Mouse (Mus musculus): Measurements from ENCODE around the gene Isg15. TPM values are rescaled to one million over a fixed set of nuclear protein-coding genes. Genes with fewer than 3 reads are reported as not detected.
"Not testable (repeated sequence)": the region's sequence is repeated elsewhere in the genome, so short reads cannot be mapped to it uniquely, and the experiment has no call there.

Isg15 gene
- polyA plus RNA-seq, 1 experiment from 2014 or later: not detected

- H3K36me3 ChIP-seq (ENCODE audit: control insufficient read depth, insufficient read depth, low read length): peaks cover 37% of the 10 kb centered on the region
- whole genome bisulfite sequencing: 77% methylated on average over 7 of the region's 7 CpGs
- H3K27me3 ChIP-seq (ENCODE audit: control insufficient read depth, insufficient read depth, low read length): no peaks in the 10 kb centered on the region
- no peak overlapping the region; the same call in 1 of the 2 replicates for H3K9ac ChIP-seq (ENCODE audit: low read depth, low read length)
- no peaks in the 10 kb centered on the region for H3K9me3 ChIP-seq (ENCODE audit: control insufficient read depth, low read length)
- no peak overlapping the region for H3K27ac ChIP-seq (ENCODE audit: low read depth, low read length)
- peaks cover 37% of the 10 kb centered on the region for H3K4me1 ChIP-seq (ENCODE audit: control insufficient read depth, insufficient read depth, low read length)
- no peak overlapping the region for H3K4me3 ChIP-seq (ENCODE audit: low read length)
- no peak overlapping the region for H3K4me2 ChIP-seq (replicated peaks; ENCODE audit: low read depth, low read length)
- no peak for ATAC-seq (ENCODE audit: low FRiP score, low TSS enrichment)
Measured at GRCm38 (mm10) chr4:156184291-156184954, 16.2 kb downstream of the Isg15 start.

GRCm38 (mm10) chr4:156183747-156184146, 16.9 kb downstream of the Isg15 start:
- Histone ChIP-seq H3K36me3 (ENCODE audit: control insufficient read depth, insufficient read depth, low read length) (peaks cover 44% of the 10 kb centered on the region), H3K9ac (ENCODE audit: low read depth, low read length) (no peak overlapping the region), H3K4me2 (replicated peaks; ENCODE audit: low read depth, low read length) (no peak overlapping the region), H3K27me3 (ENCODE audit: control insufficient read depth, insufficient read depth, low read length) (no peaks in the 10 kb centered on the region), H3K27ac (ENCODE audit: low read depth, low read length) (no peak overlapping the region), H3K9me3 (ENCODE audit: control insufficient read depth, low read length) (no peaks in the 10 kb centered on the region), H3K4me3 (ENCODE audit: low read length) (no peak overlapping the region), H3K4me1 (ENCODE audit: control insufficient read depth, insufficient read depth, low read length) (peaks cover 30% of the 10 kb centered on the region)
- ATAC-seq (ENCODE audit: low FRiP score, low TSS enrichment): no peak
- WGBS: 84% methylated on average over 5 of the region's 5 CpGs

- H3K4me2 ChIP-seq (replicated peaks; ENCODE audit: low read depth, low read length): no peak overlapping the region
- H3K9ac ChIP-seq (ENCODE audit: low read depth, low read length): no peak overlapping the region
- no peaks in the 10 kb centered on the region for H3K27me3 ChIP-seq (ENCODE audit: control insufficient read depth, insufficient read depth, low read length)
- no peak overlapping the region for H3K4me3 ChIP-seq (ENCODE audit: low read length)
- no peak for ATAC-seq (ENCODE audit: low FRiP score, low TSS enrichment)
- no peaks in the 10 kb centered on the region for H3K9me3 ChIP-seq (ENCODE audit: control insufficient read depth, low read length)
- peaks cover 83% of the 10 kb centered on the region for H3K36me3 ChIP-seq (ENCODE audit: control insufficient read depth, insufficient read depth, low read length)
- H3K27ac ChIP-seq (ENCODE audit: low read depth, low read length): no peak overlapping the region
- WGBS: 95% methylated on average over 9 of the region's 9 CpGs
- no peaks in the 10 kb centered on the region for H3K4me1 ChIP-seq (ENCODE audit: control insufficient read depth, insufficient read depth, low read length)
Measured at GRCm38 (mm10) chr4:156177630-156178029, 23.0 kb downstream of the Isg15 start.

- Histone ChIP-seq H3K36me3 (ENCODE audit: control insufficient read depth, insufficient read depth, low read length) (peaks cover 98% of the 10 kb centered on the region), H3K9me3 (ENCODE audit: control insufficient read depth, low read length) (no peaks in the 10 kb centered on the region), H3K4me2 (replicated peaks; ENCODE audit: low read depth, low read length) (no peak overlapping the region), H3K9ac (ENCODE audit: low read depth, low read length) (no peak overlapping the region), H3K27ac (ENCODE audit: low read depth, low read length) (no peak overlapping the region), H3K4me1 (ENCODE audit: control insufficient read depth, insufficient read depth, low read length) (no peaks in the 10 kb centered on the region), H3K27me3 (ENCODE audit: control insufficient read depth, insufficient read depth, low read length) (no peaks in the 10 kb centered on the region), H3K4me3 (ENCODE audit: low read length) (no peak overlapping the region)
- ATAC-seq (ENCODE audit: low FRiP score, low TSS enrichment): no peak
- WGBS: 95% methylated on average over 11 of the region's 11 CpGs
Measured at GRCm38 (mm10) chr4:156171828-156172227, 28.8 kb downstream of the Isg15 start.

GRCm38 (mm10) chr4:156169129-156169528, 31.5 kb downstream of the Isg15 start:
- no peaks in the 10 kb centered on the region for H3K27me3 ChIP-seq (ENCODE audit: control insufficient read depth, insufficient read depth, low read length)
- no peak overlapping the region for H3K27ac ChIP-seq (ENCODE audit: low read depth, low read length)
- no peak overlapping the region for H3K4me2 ChIP-seq (replicated peaks; ENCODE audit: low read depth, low read length)
- H3K9me3 ChIP-seq (ENCODE audit: control insufficient read depth, low read length): no peaks in the 10 kb centered on the region
- ATAC-seq (ENCODE audit: low FRiP score, low TSS enrichment): no peak
- 95% methylated on average over 10 of the region's 10 CpGs for WGBS
- H3K4me3 ChIP-seq (ENCODE audit: low read length): no peak overlapping the region
- H3K9ac ChIP-seq (ENCODE audit: low read depth, low read length): no peak overlapping the region
- H3K36me3 ChIP-seq (ENCODE audit: control insufficient read depth, insufficient read depth, low read length): peaks cover 96% of the 10 kb centered on the region
- H3K4me1 ChIP-seq (ENCODE audit: control insufficient read depth, insufficient read depth, low read length): no peaks in the 10 kb centered on the region

- H3K4me1 ChIP-seq (ENCODE audit: control insufficient read depth, insufficient read depth, low read length): no peaks in the 10 kb centered on the region
- no peak for ATAC-seq (ENCODE audit: low FRiP score, low TSS enrichment)
Measured at GRCm38 (mm10) chr4:156168611-156169010, 32.0 kb downstream of the Isg15 start.

GRCm38 (mm10) chr4:156166477-156166876, 34.1 kb downstream of the Isg15 start:
- WGBS: 92% methylated on average over 9 of the region's 9 CpGs
- H3K27me3 ChIP-seq (ENCODE audit: control insufficient read depth, insufficient read depth, low read length): no peaks in the 10 kb centered on the region
- no peak overlapping the region for H3K27ac ChIP-seq (ENCODE audit: low read depth, low read length)
- no peaks in the 10 kb centered on the region for H3K4me1 ChIP-seq (ENCODE audit: control insufficient read depth, insufficient read depth, low read length)
- H3K4me3 ChIP-seq (ENCODE audit: low read length): no peak overlapping the region
- H3K9ac ChIP-seq (ENCODE audit: low read depth, low read length): no peak overlapping the region
- H3K9me3 ChIP-seq (ENCODE audit: control insufficient read depth, low read length): peaks cover 11% of the 10 kb centered on the region
- H3K36me3 ChIP-seq (ENCODE audit: control insufficient read depth, insufficient read depth, low read length): peaks cover 78% of the 10 kb centered on the region
- H3K4me2 ChIP-seq (replicated peaks; ENCODE audit: low read depth, low read length): no peak overlapping the region
- no peak for ATAC-seq (ENCODE audit: low FRiP score, low TSS enrichment)

More at GRCm38 (mm10) chr4:156168611-156169010, 32.0 kb downstream of the Isg15 start:
- Histone ChIP-seq H3K4me2 (replicated peaks; ENCODE audit: low read depth, low read length) (no peak overlapping the region), H3K27ac (ENCODE audit: low read depth, low read length) (no peak overlapping the region), H3K9ac (ENCODE audit: low read depth, low read length) (no peak overlapping the region), H3K27me3 (ENCODE audit: control insufficient read depth, insufficient read depth, low read length) (no peaks in the 10 kb centered on the region), H3K9me3 (ENCODE audit: control insufficient read depth, low read length) (no peaks in the 10 kb centered on the region), H3K36me3 (ENCODE audit: control insufficient read depth, insufficient read depth, low read length) (peaks cover 96% of the 10 kb centered on the region), H3K4me3 (ENCODE audit: low read length) (no peak overlapping the region)
- over 99% methylated on average over 8 of the region's 8 CpGs for WGBS

- 93% methylated on average over 3 of the region's 3 CpGs for WGBS
- Histone ChIP-seq H3K27me3 (ENCODE audit: control insufficient read depth, insufficient read depth, low read length) (no peaks in the 10 kb centered on the region), H3K36me3 (ENCODE audit: control insufficient read depth, insufficient read depth, low read length) (no peaks in the 10 kb centered on the region), H3K4me1 (ENCODE audit: control insufficient read depth, insufficient read depth, low read length) (no peaks in the 10 kb centered on the region), H3K4me3 (ENCODE audit: low read length) (no peak overlapping the region), H3K27ac (ENCODE audit: low read depth, low read length) (no peak overlapping the region), H3K9ac (ENCODE audit: low read depth, low read length) (no peak overlapping the region), H3K9me3 (ENCODE audit: control insufficient read depth, low read length) (peaks cover 5% of the 10 kb centered on the region; the same call in 1 of the 2 replicates), H3K4me2 (replicated peaks; ENCODE audit: low read depth, low read length) (no peak overlapping the region)
- ATAC-seq (ENCODE audit: low FRiP score, low TSS enrichment): no peak
Measured at GRCm38 (mm10) chr4:156154771-156155170, 45.8 kb downstream of the Isg15 start.

- not testable (repeated sequence) for H3K27ac ChIP-seq (ENCODE audit: low read depth, low read length); H3K9ac ChIP-seq (ENCODE audit: low read depth, low read length); H3K4me2 ChIP-seq (replicated peaks; ENCODE audit: low read depth, low read length); H3K4me3 ChIP-seq (ENCODE audit: low read length); ATAC-seq (ENCODE audit: low FRiP score, low TSS enrichment); H3K9me3 ChIP-seq (ENCODE audit: control insufficient read depth, low read length); H3K36me3 ChIP-seq (ENCODE audit: control insufficient read depth, insufficient read depth, low read length); H3K27me3 ChIP-seq (ENCODE audit: control insufficient read depth, insufficient read depth, low read length); H3K4me1 ChIP-seq (ENCODE audit: control insufficient read depth, insufficient read depth, low read length)
- WGBS: 90% methylated on average over 10 of the region's 10 CpGs
Measured at GRCm38 (mm10) chr4:156150887-156151286, 49.7 kb downstream of the Isg15 start.
